10 mouse cellular contexts compared by ENCODE assay signal in genomic region chr8:93598613-93599121, GRCm38 (mm10).
DNase-seq lines count a peak whose midpoint lies in the region; ATAC-seq and TF ChIP-seq lines count a peak whose summit lies in the region.
"Had no signal": no experiment of that assay in that cellular context is flagged by ENCODE, and none has a peak within 500 bp of the region (broad histone marks: within the 10 kb centered on the region; RNA-seq: fewer than 3 reads in every experiment).

No protein-coding gene starts in this region.

- no peaks in the 10 kb centered on the region for H3K27me3 ChIP-seq in heart, embryonic 10.5 days (ENCODE audit: insufficient read depth, poor library complexity, severe bottlenecking)
- no peaks in the 10 kb centered on the region for H3K27me3 ChIP-seq in hindbrain, postnatal 0 days (ENCODE audit: insufficient read depth, low read length)
- no peaks in the 10 kb centered on the region for H3K27me3 ChIP-seq in neural tube, embryonic 14.5 days (ENCODE audit: control insufficient read depth, insufficient read depth, low read length)
- H3K27me3 ChIP-seq: embryonic facial prominence, embryonic 15.5 days; limb, embryonic 13.5 days had no signal

- H3K27ac ChIP-seq in heart, embryonic 10.5 days, result peak overlapping the region; percentile 53
- peak overlapping the region; percentile 27; the same call in 1 of the 2 replicates for H3K27ac ChIP-seq in hindbrain, postnatal 0 days
- H3K27ac ChIP-seq in neural tube, embryonic 14.5 days (ENCODE audit: low read depth, low read length), result peak overlapping the region; percentile 16; the same call in 1 of the 2 replicates
- H3K27ac ChIP-seq: embryonic facial prominence, embryonic 15.5 days; limb, embryonic 13.5 days had no signal

- H3K9ac ChIP-seq in hindbrain, postnatal 0 days (replicated peaks; ENCODE audit: low read length), result no peak overlapping the region
- H3K9ac ChIP-seq in neural tube, embryonic 14.5 days (replicated peaks; ENCODE audit: low read depth, low read length), result no peak overlapping the region
- H3K9ac ChIP-seq: embryonic facial prominence, embryonic 15.5 days; limb, embryonic 13.5 days had no signal

- WGBS in heart, embryonic 10.5 days, result 12% methylated on average over 11 of the region's 11 CpGs
- WGBS in hindbrain, postnatal 0 days, result 37% methylated on average over 11 of the region's 11 CpGs
- WGBS in neural tube, embryonic 14.5 days, result 51% methylated on average over 11 of the region's 11 CpGs

- 0 out of 2 replicates have a peak, but pooled peaks have one; percentile 11 for TF ChIP-seq CTCF in hindbrain, postnatal 0 days (IDR thresholded peaks at IDR 0.05; ENCODE audit: low read depth)

- DNase-seq in layer of hippocampus, adult 11-12 months (ENCODE audit: low spot score), result peak; percentile 12
- DNase-seq in layer of hippocampus, adult 9-11 months, result no peak
- DNase-seq in heart, embryonic 10.5 days (ENCODE audit: low spot score), result peak; percentile 88
- DNase-seq in hindbrain, postnatal 0 days (ENCODE audit: low spot score), result peak; percentile 43
- DNase-seq in adrenal gland, postnatal 36 days, result no peak
- no peak for DNase-seq in ovary, adult 18-20 months (ENCODE audit: low spot score)

- peak; percentile 62; the same call in 1 of the 2 replicates for ATAC-seq in hindbrain, postnatal 0 days
- no peak for ATAC-seq in neural tube, embryonic 14.5 days (ENCODE audit: low read depth)
- ATAC-seq in erythroblast, adult 5-6 weeks (replicated peaks; ENCODE audit: low FRiP score, poor library complexity, severe bottlenecking), result no peak

- H3K4me3 ChIP-seq in heart, embryonic 10.5 days, result peak overlapping the region; percentile 15; the same call in 1 of the 2 replicates
- H3K4me3 ChIP-seq in hindbrain, postnatal 0 days (ENCODE audit: low read length), result no peak overlapping the region
- H3K4me3 ChIP-seq in neural tube, embryonic 14.5 days (ENCODE audit: low read depth, low read length), result no peak overlapping the region
- H3K4me3 ChIP-seq: embryonic facial prominence, embryonic 15.5 days; limb, embryonic 13.5 days had no signal

- H3K4me2 ChIP-seq in hindbrain, postnatal 0 days (ENCODE audit: low read depth, low read length), result peak overlapping the region; percentile 35
- peak overlapping the region; percentile 4; the same call in 1 of the 2 replicates for H3K4me2 ChIP-seq in neural tube, embryonic 14.5 days (ENCODE audit: low read depth, low read length)
- H3K4me2 ChIP-seq: embryonic facial prominence, embryonic 15.5 days; limb, embryonic 13.5 days had no signal

- H3K9me3 ChIP-seq in heart, embryonic 10.5 days, result no peaks in the 10 kb centered on the region
- H3K9me3 ChIP-seq in hindbrain, postnatal 0 days (ENCODE audit: low read length), result no peaks in the 10 kb centered on the region
- no peaks in the 10 kb centered on the region for H3K9me3 ChIP-seq in neural tube, embryonic 14.5 days (ENCODE audit: control insufficient read depth, low read length)
- H3K9me3 ChIP-seq: embryonic facial prominence, embryonic 15.5 days; limb, embryonic 13.5 days had no signal

- peaks cover 16% of the 10 kb centered on the region for H3K4me1 ChIP-seq in heart, embryonic 10.5 days
- H3K4me1 ChIP-seq in hindbrain, postnatal 0 days (ENCODE audit: insufficient read depth, low read length), result peaks cover 8% of the 10 kb centered on the region
- H3K4me1 ChIP-seq in neural tube, embryonic 14.5 days (ENCODE audit: control insufficient read depth, insufficient read depth, low read length), result peaks cover 13% of the 10 kb centered on the region; the same call in 1 of the 2 replicates
- H3K4me1 ChIP-seq: limb, embryonic 13.5 days had no signal

- H3K36me3 ChIP-seq in heart, embryonic 10.5 days, result no peaks in the 10 kb centered on the region
- no peaks in the 10 kb centered on the region for H3K36me3 ChIP-seq in hindbrain, postnatal 0 days (ENCODE audit: insufficient read depth, low read length)
- no peaks in the 10 kb centered on the region for H3K36me3 ChIP-seq in neural tube, embryonic 14.5 days (ENCODE audit: control insufficient read depth, insufficient read depth, low read length)
- H3K36me3 ChIP-seq: embryonic facial prominence, embryonic 15.5 days; limb, embryonic 13.5 days had no signal

Comparison
In these comparisons a context has a peak if more than half of its experiments do, and no peak if none do; other contexts are left out.
1. DNase-seq: peak in layer of hippocampus, adult 11-12 months (single experiment), heart, embryonic 10.5 days (single experiment) and hindbrain, postnatal 0 days (single experiment); none in layer of hippocampus, adult 9-11 months (single experiment), adrenal gland, postnatal 36 days (0 of 2) and ovary, adult 18-20 months (single experiment).
2. Peak in every context shown above with its lines, with median percentiles within 50 percentile points of each other: H3K27ac ChIP-seq.